Mouse (Mus musculus) right cerebral cortex, postnatal 36 days (tissue): ENCODE data around the gene Zfp950.
"Not testable (repeated sequence)": the region's sequence is repeated elsewhere in the genome, so short reads cannot be mapped to it uniquely, and the experiment has no call there.

Source experiments
- DNase-seq, 2 experiments: peaks; one replicate each; pipeline ENCODE4 v3.0.0; 2022; ENCODE audit warnings: low spot score in 2 of 2, mixed read lengths in 1 of 2

Gene Zfp950

DNA sequence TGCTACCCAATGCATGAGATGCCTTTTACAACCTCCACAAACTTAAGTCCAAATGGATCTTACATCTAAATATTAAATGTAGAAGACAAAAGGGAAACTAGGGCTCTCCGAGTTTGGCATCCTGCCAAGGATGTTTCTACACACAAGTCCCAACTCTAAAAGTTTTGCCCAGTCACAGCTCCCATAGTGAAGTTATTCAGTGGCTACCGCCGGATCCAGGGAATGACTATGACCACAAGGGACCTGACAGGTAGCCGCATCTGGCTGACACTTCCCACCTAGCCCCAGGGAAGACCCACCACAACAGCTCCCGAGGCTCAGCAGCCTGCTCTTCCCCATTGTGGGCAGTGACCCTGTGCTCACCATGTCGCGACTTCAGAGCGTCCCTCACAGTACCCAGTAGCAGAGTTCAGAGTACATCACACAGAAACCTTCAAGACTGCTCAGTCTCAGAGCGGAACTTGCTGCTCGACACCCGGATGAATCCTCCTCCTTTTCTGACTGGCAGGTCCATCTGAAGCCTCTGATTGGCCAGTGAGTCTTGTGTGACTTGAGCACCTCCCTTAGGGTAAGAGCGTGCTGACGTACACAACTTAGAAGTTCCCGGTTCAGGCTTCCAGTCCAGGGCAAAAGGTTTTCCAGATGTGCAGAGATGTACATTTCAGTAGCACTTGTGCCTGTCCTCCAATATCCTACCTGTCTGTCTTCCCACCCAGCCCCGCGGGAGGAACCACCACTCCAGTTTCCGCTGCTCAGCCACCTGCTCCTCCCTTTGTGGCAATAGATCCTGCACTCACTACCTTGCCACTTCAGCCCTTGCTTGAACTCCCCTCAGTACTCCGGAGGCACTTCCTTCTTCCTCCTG, at the start of gene Zfp950:
TSS of gene Zfp950 (minus strand) at position 499 of the 865 bp plus-strand sequence.
- DNase-seq: peak; percentile 81 to 93

DNA sequence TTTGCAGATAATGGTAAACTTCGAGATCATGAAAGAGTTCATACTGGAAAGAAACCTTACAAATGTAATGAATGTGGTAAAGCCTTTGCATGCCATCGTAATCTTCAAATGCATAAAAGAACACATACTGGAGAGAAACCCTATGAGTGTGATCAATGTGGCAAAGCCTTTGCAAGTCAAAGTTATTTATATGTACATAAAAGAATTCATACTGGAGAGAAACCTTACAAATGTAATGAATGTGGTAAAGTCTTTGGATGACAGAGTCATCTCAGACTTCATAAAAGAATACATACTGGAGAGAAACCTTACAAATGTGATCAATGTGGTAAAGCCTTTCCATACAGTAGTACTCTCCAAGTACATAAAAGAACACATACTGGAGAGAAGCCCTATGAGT, 43.0 kb upstream of the Zfp950 start, which contains the start of gene Gm6020:
TSS of gene Gm6020 (plus strand) at position 301 of the 400 bp plus-strand sequence.
- not testable (repeated sequence) for DNase-seq

DNA sequence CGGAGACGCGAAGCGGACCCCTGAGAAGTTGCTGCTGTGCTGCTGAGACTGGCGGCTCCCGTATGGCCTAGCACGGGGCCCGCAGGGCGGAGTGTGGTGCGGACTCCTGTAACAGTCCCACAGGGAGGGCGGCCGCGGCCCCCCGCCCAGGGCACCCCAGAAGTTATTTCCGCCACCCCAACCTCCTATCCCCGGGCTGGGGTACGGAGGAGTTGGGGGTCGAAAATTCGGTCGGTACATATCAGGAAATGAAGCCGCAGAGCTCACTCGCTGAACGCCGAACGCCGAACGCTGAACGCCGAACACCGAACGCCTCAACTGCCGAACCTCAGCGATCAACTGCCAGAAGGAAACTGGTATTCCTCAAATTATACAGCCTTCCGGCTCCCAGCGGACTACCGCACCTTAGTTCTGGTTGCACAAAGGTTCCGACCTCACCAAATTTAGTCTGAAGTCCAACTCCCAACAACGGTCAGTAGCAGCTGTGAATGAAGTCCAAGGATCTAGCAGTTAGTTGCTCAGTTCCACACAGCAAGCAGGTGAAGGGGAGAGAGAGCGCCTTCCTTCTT, 35.2 kb upstream of the Zfp950 start, which contains the start of gene Gm7102:
TSS of gene Gm7102 (minus strand) at position 554 of the 569 bp plus-strand sequence.
- DNase-seq: no peak

DNA sequence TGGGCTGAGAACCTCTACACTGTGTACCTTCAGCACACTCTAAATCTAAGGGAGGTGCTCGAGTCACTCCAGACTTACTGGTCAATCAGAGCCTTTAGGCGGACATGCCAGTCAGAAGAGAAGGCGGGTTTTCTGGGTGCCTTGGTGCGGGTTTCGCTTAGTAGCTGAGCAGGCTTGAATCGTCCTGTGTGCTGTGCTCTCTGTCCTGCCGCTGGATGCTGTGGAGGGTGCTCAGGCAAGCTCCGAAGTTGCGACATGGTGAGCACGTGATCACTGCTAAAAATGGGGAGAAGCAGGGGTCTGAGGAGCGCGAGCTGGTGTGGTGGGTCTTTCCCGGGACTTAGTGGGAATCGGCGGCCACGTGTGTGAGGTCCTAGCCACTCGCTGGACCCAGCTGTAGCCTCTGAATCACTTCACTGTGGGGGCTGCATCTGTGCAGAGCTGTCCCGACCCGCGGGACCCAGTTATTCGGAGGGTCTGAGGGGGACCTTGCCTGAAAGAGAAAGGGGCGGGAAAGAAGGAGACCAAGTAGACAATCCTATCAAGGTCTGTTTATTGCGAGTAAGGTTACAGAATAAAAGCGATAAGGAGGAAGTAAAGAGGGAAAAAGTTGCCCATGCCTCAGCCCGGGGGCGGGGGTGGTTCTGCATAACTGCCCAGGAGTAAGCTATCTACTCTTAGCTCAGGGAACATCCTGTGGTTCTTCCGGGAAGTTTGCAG, 11.2 kb upstream of the Zfp950 start:
- no peak for DNase-seq

DNA sequence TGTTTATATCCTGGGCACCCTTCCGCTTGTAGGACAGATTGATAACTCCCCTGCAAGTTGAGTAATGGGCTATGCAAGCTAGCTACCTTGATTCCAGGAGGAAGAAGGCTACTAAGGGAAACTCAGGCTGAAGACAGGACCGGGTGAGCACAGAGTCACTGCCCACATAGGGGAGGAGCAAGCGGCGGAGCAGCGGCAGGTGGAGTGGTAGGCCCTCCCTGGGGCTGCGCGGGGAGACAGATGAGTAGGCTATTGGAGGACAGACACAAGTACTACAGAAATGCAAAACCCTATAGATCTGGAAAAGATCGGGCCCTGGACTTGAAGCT, 10.7 kb upstream of the Zfp950 start:
- no peak for DNase-seq

DNA sequence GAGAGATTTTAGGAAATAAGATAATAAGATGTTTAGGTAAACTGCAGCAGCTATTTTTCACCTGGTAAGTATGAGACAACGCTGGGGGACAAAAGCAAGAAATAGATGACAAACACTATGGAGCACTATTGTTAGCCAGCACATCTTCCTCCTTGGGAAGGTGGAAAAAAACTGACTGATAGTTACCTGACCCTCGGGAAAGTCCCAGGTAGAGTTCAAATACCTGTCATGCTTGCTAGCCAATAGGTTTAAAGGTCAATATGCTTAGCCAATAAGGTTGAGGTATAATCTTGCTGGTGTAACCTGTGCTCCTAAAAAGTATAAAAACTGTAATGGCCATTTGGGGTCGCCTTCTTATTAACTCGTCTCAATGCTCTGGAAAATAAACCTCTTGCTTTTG, 659 bp upstream of the Zfp950 start:
- no peak for DNase-seq

DNA sequence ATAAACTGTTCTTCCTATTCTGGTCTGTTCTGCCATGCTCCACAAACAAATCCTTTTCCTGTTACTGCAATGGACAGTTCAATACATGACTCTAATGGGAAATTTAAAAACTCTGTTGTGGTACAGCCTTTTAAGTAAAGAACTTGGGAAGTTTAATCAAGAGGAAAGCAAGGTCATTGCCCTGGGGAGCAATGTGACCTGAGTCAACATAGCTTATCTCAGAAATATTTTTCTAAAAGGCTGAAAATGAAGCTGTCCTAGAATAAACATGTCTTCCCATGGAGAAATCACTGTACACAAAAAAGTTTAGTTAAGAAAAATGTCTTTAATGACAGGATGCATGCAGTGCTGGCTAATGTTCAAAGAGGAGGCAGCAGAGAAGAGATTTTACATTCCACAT, 2.0 kb downstream of the Zfp950 start:
- DNase-seq: no peak

DNA sequence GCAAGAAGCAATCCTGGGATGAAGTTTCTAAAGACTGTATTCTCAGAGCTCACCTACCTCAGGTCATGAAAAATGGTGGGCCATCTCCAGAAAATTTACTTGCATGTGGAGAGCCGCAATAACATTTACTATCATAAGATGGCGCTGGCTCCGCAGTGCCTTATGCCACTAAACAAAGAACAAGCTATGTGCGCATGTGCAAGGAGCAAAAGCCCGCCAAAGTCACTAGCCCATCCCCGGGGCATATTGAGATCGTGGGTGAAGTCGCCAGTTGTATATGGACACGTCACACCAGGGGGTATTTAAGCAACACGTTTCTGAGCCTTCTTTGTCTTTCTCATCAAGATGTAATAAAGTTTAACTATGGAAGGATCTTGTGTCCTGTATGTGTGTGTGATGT, 9.5 kb downstream of the Zfp950 start:
- DNase-seq: no peak

DNA sequence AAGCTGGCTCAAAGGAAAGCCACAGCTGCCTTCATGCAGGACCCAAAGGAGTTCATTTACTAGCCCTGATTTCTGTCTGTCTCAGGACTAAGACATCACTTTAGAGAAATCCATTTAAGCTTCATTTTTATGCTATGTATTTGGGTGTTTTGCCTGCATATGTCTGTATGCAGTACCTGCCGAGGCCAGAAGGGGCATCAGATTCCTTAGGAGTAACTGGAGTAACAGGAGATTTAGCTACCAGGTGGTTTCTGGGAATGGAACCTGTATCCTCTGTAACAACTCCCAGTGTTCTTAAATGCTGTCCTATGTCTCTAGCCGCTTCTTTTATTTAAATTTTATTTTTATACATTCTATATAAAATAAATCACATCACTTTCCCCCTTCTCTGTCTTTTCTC, 30.5 kb downstream of the Zfp950 start:
- DNase-seq: no peak

DNA sequence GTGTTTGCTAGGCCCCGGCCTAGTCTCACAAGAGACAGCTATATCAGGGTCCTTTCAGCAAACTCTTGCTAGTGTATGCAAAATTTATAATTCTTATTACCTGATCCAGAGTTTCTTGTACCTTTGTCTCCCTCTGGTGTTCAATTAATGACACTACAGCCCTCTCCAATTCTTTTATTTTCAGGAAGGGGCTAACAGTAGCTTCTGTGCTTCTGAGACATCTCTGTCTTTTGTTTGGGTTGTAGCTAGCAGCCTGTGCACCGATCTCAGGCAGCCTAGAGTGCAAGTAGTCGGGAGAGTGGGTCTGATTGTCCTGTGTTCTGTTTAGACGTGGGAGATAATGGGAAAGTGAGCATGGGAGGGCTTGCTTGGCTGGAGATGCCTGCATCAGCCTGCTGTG, 42.9 kb downstream of the Zfp950 start:
- no peak for DNase-seq

DNA sequence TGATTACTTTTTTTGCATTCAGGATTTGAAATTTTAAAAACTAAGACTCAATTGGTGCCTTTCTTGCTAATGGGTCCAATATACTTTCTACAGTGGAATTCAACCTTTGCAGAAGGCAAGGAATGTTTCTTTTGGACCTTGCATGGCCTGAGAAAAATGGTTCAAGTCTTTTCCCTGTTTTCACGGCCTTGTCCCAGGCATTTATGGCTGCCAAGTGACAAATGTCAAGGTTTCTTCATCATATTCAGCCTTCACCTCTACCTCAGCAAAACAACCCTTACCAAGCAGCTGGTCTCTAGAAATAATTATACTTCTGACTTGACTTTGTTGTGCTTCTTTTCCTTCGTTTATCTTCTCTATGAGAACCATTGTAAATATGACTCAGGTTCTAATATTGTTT, 43.9 kb downstream of the Zfp950 start:
- DNase-seq: no peak

DNA sequence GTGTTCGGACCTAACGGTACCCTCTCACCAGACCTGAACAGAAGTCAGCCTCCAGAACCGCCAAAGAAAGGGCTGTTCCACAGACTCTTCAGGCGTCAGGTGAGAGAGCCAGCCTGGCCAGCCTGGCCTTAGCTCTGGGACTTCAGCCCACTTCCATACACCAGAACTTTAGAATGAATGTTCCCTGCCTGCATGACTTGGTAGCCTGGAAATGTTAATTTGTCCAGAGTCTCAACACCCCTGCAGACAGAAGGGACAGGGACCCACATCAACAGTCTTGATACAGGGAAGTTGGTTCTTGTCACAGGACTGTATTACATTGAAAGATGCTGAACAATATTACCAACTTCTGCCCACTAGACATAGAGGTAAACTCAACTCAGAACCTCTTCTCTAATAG, 50.1 kb downstream of the Zfp950 start:
- DNase-seq: no peak

DNA sequence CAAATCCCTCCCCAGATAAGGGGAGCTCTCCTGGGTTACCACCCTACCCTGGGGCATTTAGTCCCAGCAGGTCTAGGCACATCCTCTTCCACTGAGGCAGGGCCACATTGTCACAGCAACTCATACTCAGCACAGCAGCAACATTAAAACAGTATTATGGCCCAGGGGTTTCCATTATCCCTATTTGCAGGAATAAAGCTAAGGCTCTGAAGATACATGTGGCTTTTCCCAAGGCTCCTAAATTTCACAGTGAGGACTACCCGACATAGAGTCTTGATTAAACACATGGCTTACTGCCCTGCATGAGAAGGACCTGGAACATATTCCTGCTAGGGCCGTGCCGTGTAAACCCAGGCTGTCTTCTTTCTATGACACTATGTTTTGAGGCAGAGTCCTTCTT, 51.6 kb downstream of the Zfp950 start:
- no peak for DNase-seq

DNA sequence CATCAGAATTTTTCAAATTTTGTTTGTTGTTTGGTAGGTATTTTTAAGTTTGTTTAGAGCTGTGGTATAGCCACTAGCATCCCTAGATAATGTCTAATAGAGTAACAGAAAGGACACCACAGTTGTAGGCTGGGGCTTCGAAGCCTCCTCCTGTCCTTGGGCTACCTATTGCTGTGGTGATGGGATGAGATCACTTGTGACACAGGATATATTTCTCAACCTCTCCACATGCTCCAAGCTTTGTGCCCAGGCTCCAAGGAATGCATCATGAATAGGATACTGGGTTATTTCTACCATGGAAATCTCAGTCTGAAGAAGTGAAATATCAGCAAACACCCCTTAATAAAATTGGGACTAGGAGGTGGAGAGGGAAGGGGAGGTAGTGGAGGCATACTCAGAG, 52.9 kb downstream of the Zfp950 start:
- DNase-seq: no peak

DNA sequence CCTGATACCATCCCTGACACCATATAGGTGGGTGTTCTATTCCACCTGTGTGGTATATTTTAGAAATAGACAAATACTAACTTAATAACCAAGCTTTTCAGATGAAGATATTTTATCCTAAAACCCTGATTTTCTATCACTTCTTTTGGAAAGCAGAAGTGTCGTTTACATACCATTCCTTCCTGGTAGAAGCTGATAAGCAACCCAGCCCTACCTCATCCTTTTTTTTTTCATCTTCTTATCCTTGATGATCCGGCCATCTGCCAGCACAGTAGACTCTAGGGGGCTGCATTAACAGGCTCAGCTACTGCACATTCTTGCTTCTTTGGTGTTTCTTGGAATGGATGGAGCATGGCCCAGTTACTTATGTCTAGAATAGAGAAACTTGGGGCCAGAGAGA, 55.4 kb downstream of the Zfp950 start:
- no peak for DNase-seq

DNA sequence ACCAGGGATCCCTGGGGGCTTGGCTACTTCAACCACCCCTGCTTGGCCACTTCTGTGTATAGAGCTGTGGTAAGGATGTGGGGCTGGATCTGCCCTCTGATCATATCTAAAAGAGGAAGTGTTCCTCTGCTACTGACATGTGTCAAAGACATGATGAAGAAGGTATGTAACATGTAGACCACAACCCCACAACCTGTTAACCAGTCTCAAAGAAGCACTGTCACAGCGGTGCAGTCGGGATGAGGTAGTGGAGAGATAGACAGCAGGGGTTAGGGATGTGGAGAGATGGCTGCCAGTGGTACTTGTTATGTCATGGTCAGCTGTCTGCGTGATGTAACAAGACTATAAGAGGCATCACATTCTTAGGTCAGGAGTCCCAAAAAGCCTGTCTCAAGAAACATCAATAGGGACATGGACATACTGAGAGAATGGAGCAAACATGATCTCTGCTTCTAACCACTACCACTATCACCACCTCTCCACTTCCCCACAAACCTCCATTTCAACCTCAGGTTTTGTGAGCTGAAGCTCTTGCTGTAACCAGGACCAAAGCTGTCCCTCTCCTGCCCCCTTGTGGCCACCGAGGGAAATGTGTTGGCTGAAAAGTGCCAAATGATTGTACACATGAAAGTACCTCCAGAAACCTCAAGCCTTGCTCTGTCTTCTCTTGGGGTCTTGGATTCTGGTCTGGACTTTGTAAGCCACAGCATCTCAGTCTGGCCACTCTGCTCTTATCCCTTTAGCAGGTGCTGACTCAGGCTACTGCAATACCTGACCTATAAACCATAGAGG, 56.3 kb downstream of the Zfp950 start:
- DNase-seq: peak; percentile 84 to 87

DNA sequence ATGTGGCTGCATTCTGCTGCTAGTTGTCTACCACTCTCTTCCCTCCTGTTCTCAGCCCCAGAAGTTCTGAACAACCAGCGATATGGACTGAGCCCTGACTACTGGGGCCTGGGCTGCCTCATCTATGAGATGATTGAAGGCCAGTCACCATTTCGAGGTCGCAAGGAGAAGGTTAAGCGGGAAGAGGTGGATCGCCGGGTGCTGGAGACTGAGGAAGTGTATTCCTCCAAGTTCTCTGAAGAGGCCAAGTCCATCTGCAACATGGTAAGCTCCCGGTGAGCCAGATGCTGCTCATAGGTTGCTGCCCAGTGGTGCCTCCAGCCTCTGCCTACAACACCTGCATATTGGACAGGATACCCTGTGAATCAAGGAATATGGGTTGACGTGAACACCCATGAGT, 57.6 kb downstream of the Zfp950 start:
- DNase-seq: no peak

DNA sequence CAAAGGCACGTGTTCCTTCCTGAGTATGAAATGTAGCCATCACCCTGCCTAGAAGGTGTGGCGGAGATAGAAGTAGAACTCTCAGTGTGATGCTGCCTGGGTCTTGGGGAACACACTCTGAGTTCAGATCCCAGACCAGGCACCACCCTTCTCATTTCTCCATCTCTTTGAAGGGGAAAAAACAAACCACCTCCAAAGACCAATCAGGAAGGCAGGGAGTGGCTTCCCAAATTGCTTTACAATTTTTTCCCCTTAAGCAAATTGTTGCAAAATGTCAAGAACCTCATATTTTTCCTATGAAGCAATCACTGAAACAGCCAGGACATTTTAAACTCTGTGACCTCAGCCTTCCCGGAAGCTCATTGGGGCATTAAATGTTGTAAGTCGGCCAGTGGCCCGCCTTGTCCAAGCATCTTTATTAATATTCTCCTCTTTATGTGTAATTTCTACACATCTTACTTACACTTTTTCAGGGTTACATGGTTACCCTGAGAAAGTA, 60.3 kb downstream of the Zfp950 start:
- no peak for DNase-seq

DNA sequence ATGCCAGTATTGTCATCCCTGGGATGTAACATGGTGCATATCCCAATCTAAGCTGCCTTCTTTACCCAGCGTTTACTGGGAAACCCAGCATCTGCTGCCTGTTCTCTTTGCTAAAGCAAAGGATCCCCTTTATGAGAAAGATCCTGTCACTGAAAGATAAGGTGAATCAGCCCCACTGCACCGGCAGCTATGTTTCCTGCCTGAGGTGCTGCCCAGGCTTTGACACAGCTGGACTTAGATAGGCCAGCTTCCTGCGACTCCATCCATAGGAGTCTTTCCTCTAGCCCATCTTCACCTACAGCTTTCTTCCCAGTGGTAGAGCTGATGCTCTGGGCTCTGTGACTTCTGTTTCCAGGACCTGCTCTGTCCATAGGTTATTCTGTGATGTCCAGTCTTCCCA, 62.0 kb downstream of the Zfp950 start:
- no peak for DNase-seq

DNA sequence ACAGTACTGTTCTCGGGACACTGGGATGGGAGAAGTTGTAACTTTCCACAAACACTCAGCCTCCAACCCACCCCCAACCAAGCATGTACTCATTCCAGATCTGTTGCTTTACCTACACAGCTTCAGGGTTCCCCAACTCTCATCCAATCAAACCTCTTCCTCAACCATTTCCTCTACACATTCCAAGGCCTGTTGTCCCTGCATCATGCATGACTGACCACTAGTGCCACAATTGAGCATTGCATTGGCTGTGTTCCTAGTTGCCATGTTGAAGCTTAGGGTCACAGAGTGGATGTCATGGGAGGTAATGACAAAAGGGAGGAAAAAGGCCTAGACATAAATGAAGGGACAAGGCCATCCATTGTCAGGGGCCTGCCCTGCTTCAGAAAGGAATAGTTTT, 75.6 kb downstream of the Zfp950 start:
- DNase-seq: no peak

DNA sequence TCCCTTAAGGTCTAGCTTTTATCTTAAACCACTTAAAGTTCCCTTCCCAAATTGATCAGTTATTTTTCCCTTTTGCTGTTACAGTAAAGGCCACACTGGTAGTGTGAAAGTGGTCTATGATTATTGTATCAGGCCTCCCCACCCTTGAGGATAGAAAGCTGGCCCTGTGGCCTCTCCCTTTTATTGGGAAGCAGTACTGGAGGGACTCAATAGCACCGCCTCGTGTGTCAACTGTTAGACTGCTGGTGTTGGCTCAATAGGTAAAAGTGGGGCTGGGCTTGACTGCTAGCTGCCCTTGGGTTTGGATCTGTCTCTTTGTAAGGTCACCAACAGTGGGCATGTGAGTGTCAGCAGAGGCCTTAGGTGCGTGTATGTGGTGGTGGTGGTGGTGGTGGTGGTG, 76.3 kb downstream of the Zfp950 start:
- no peak for DNase-seq

DNA sequence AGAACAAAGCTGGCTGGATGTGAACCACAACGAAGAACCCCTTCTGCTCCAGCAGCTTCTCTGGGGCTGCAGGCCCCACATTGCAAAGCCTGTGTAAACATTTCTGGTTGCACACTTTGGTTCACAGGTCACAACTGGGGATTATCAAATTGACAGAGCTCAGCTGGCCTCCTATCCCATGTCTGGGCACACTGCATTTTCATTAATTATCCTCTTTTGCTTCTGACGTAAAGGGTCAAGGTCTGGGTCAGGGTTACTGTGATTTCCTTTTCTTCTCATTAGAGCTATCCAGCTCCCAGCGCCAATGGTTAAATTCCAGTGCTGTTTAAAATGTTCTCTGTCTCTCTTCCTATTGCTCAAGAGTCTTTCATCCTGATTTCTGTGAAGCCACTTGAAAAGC, 83.1 kb downstream of the Zfp950 start:
- DNase-seq: no peak
